Mouse (Mus musculus) neural tube, embryonic 12.5 days (tissue): ENCODE data around the gene Plekhm1. TPM values are rescaled to one million over a fixed set of nuclear protein-coding genes. Genes with fewer than 3 reads are reported as not detected.

Experiments used
- ATAC-seq: fragments of 200-750 bp; cut with Nextera tagmentation; 2 replicates; pipeline ENCODE4 v1.8.0; 2017; ENCODE audit warnings: low read depth, mild to moderate bottlenecking, moderate TSS enrichment, moderate library complexity; ENCODE audit not compliant: low FRiP score
- H3K27ac ChIP-seq: fragments of 300-500 bp; sonication (generic); 2 replicates; pipeline ENCODE4 v1.5.1; 2016
- H3K27me3 ChIP-seq: fragments of 300-500 bp; sonication (generic); replicated peaks from 2 replicates; pipeline ENCODE4 v1.6.1; 2016; ENCODE audit warnings: mild to moderate bottlenecking
- H3K36me3 ChIP-seq: fragments of 300-500 bp; sonication (generic); 2 replicates; pipeline ENCODE4 v1.6.1; 2016; ENCODE audit warnings: mild to moderate bottlenecking
- H3K4me1 ChIP-seq: fragments of 300-500 bp; sonication (generic); 2 replicates; pipeline ENCODE4 v1.6.1; 2016
- H3K4me2 ChIP-seq: fragments of 300-500 bp; sonication (generic); replicated peaks from 2 replicates; pipeline ENCODE4 v1.6.1; 2016; ENCODE audit warnings: mild to moderate bottlenecking
- H3K4me3 ChIP-seq: fragments of 300-500 bp; sonication (generic); 2 replicates; pipeline ENCODE4 v1.5.1; 2016
- H3K9ac ChIP-seq: fragments of 300-500 bp; sonication (generic); 2 replicates; pipeline ENCODE4 v1.6.1; 2016; ENCODE audit warnings: mild to moderate bottlenecking
- H3K9me3 ChIP-seq: fragments of 300-500 bp; sonication (generic); 2 replicates; pipeline ENCODE4 v1.6.1; 2016; ENCODE audit warnings: mild to moderate bottlenecking
- WGBS: fragments of 180-500 bp; shearing (Covaris S2); methylation state at CpG from one replicate; pipeline ENCODE4 v1.1.7; 2016; 5-methylcytosine and 5-hydroxymethylcytosine counted together
- polyA plus RNA-seq: library from polyadenylated mRNA; unstranded; fragments of >200 nt; fragmentation: Nextera tagmentation; extraction: Ambion mirVana; gene quantifications from 2 replicates; pipeline ENCODE4 v1.2.1, GENCODE M21; 2016

Plekhm1 gene
- polyA plus RNA-seq, 1 experiment from 2014 or later: 10.3 TPM

GRCm38 (mm10) chr11:103359122-103359521 lies 53.4 kb downstream of the Plekhm1 start:
- no peaks in the 10 kb centered on the region for H3K36me3 ChIP-seq
- no peak overlapping the region; the same call in 1 of the 2 replicates for H3K9ac ChIP-seq
- WGBS: under 1% methylated on average over 22 of the region's 22 CpGs
- H3K9me3 ChIP-seq: no peaks in the 10 kb centered on the region
- peaks cover 76% of the 10 kb centered on the region for H3K27me3 ChIP-seq
- H3K4me1 ChIP-seq: peaks cover 39% of the 10 kb centered on the region
- H3K4me3 ChIP-seq: no peak overlapping the region
- ATAC-seq: no peak
- H3K27ac ChIP-seq: no peak overlapping the region
- peak overlapping the region; percentile 87 for H3K4me2 ChIP-seq

GRCm38 (mm10) chr11:103358316-103358715 lies 54.2 kb downstream of the Plekhm1 start:
- no peak overlapping the region for H3K9ac ChIP-seq
- H3K27ac ChIP-seq: no peak overlapping the region
- WGBS: 75% methylated on average over 4 of the region's 4 CpGs
- H3K4me1 ChIP-seq: peaks cover 37% of the 10 kb centered on the region
- H3K9me3 ChIP-seq: no peaks in the 10 kb centered on the region
- peaks cover 67% of the 10 kb centered on the region for H3K27me3 ChIP-seq
- H3K4me2 ChIP-seq: no peak overlapping the region
- no peak for ATAC-seq
- no peak overlapping the region for H3K4me3 ChIP-seq
- H3K36me3 ChIP-seq: no peaks in the 10 kb centered on the region

DNA sequence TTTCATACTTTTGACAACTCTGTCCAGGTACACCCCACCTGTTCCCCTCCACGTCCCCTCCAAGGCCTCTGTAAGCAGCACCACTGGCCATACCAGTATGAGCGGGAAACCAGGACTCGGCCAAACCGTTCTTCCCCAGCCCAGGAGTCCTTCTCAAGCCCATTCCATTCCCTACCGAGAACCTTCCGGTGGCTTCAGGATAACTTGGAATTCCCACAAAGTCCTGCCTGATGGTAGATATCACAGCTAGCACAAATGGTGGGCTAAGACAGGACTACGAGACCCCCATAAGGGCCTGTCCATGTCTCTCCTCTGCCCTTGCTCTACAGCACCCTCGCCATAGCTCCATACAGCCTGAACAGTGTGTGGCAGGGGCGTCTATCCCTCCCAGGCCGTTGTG lies 54.8 kb downstream of the Plekhm1 start:
- no peak overlapping the region for H3K4me2 ChIP-seq
- ATAC-seq: no peak
- H3K9ac ChIP-seq: no peak overlapping the region
- H3K36me3 ChIP-seq: no peaks in the 10 kb centered on the region
- no peak overlapping the region for H3K27ac ChIP-seq
- H3K4me3 ChIP-seq: no peak overlapping the region
- H3K9me3 ChIP-seq: peaks cover 3% of the 10 kb centered on the region; the same call in 1 of the 2 replicates
- WGBS: 94% methylated on average over 10 of the region's 10 CpGs
- H3K4me1 ChIP-seq: peaks cover 31% of the 10 kb centered on the region
- peaks cover 61% of the 10 kb centered on the region for H3K27me3 ChIP-seq

DNA sequence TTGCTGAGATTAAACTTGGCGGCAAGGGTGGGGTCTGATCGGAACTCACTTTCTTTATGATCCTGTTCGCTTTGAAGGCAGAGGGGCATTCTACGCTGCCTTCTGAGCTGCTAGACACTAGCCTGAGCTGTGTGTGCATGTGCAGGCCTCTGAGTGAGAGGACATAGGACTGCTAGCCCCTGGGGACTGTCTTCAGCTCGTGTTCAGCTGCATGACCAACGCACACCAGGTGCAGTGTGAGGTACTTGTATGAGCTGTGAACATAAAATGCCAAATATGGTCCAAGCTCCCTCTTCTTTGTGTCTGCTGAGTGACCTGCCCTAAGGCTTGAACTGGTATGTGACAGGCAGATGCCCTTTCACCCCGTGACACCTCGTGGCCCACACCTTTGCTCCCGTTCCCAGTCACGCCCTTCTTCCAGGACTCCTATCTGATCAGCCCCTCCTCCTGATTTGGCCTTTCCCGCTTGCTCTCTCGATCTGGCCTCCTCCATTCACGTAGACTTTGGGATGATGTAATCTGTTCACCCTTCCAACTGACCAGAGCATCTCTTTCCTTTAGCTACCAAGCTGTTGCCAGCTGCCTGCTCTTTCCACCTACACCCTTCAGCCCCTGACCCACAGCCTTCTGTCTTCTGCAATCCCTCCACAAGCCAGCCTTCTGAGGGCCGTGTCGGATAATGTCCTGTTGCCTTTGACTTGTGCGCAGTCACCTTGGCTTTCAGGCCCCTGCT lies 55.4 kb downstream of the Plekhm1 start:
- peaks cover 25% of the 10 kb centered on the region for H3K4me1 ChIP-seq
- no peak for ATAC-seq
- no peak overlapping the region for H3K4me2 ChIP-seq
- no peak overlapping the region for H3K27ac ChIP-seq
- WGBS: 87% methylated on average over 16 of the region's 16 CpGs
- no peaks in the 10 kb centered on the region for H3K36me3 ChIP-seq
- no peak overlapping the region for H3K4me3 ChIP-seq
- H3K27me3 ChIP-seq: peaks cover 55% of the 10 kb centered on the region
- H3K9me3 ChIP-seq: peaks cover 6% of the 10 kb centered on the region; the same call in 1 of the 2 replicates
- H3K9ac ChIP-seq: no peak overlapping the region

- 31% methylated on average over 11 of the region's 11 CpGs for WGBS
These were observed 56.4 kb downstream of the Plekhm1 start for GRCm38 (mm10) chr11:103356032-103356571.

DNA sequence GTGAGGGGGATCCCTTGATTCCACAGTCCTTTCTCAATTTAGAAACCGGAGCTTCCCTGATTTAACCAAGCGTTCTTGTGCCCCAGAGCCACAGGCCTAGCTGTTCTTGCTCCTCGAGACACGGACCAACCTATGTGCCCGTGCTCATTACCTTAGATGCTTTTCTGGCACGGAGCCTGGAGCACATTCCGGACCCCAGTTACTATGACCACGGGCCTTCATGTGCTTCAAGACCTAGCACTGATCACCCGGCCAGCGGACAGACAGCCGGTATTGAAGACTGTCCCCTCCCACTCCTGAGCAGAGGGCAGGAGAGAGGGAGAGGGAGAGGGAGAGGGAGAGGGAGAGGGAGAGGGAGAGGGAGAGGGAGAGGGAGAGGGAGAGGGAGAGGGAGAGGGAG lies 57.2 kb downstream of the Plekhm1 start:
- no peak overlapping the region for H3K27ac ChIP-seq
- 25% methylated on average over 11 of the region's 11 CpGs for WGBS
- H3K36me3 ChIP-seq: no peaks in the 10 kb centered on the region
- H3K4me3 ChIP-seq: no peak overlapping the region
- ATAC-seq: no peak
- H3K27me3 ChIP-seq: peaks cover 37% of the 10 kb centered on the region
- peaks cover 6% of the 10 kb centered on the region; the same call in 1 of the 2 replicates for H3K9me3 ChIP-seq
- H3K9ac ChIP-seq: no peak overlapping the region
- no peak overlapping the region for H3K4me2 ChIP-seq
- peaks cover 14% of the 10 kb centered on the region for H3K4me1 ChIP-seq

More at GRCm38 (mm10) chr11:103356032-103356571, 56.4 kb downstream of the Plekhm1 start:
- no peak for ATAC-seq
- Histone ChIP-seq H3K9me3 (peaks cover 6% of the 10 kb centered on the region; the same call in 1 of the 2 replicates), H3K27ac (no peak overlapping the region), H3K27me3 (peaks cover 45% of the 10 kb centered on the region), H3K4me1 (peaks cover 19% of the 10 kb centered on the region), H3K4me3 (no peak overlapping the region), H3K4me2 (no peak overlapping the region), H3K36me3 (no peaks in the 10 kb centered on the region), H3K9ac (no peak overlapping the region)

GRCm38 (mm10) chr11:103354033-103354432 lies 58.5 kb downstream of the Plekhm1 start:
- Histone ChIP-seq H3K36me3 (no peaks in the 10 kb centered on the region), H3K27ac (no peak overlapping the region), H3K4me2 (no peak overlapping the region), H3K4me1 (0 out of 2 replicates have a peak, but pooled peaks cover 8% of the 10 kb centered on the region), H3K9me3 (peaks cover 6% of the 10 kb centered on the region; the same call in 1 of the 2 replicates), H3K4me3 (no peak overlapping the region), H3K27me3 (peaks cover 27% of the 10 kb centered on the region; the same call in 1 of the 2 replicates), H3K9ac (no peak overlapping the region)
- WGBS: 88% methylated on average over 3 of the region's 3 CpGs
- no peak for ATAC-seq

- 85% methylated on average over 5 of the region's 5 CpGs for WGBS
- no peak overlapping the region for H3K27ac ChIP-seq
- no peak overlapping the region for H3K9ac ChIP-seq
- peaks cover 19% of the 10 kb centered on the region; the same call in 1 of the 2 replicates for H3K27me3 ChIP-seq
- H3K4me1 ChIP-seq: 0 out of 2 replicates have a peak, but pooled peaks cover 4% of the 10 kb centered on the region
- H3K36me3 ChIP-seq: no peaks in the 10 kb centered on the region
- H3K4me2 ChIP-seq: no peak overlapping the region
- no peak for ATAC-seq
- H3K4me3 ChIP-seq: no peak overlapping the region
- peaks cover 6% of the 10 kb centered on the region; the same call in 1 of the 2 replicates for H3K9me3 ChIP-seq
These were observed 60.2 kb downstream of the Plekhm1 start for GRCm38 (mm10) chr11:103352239-103352814.

DNA sequence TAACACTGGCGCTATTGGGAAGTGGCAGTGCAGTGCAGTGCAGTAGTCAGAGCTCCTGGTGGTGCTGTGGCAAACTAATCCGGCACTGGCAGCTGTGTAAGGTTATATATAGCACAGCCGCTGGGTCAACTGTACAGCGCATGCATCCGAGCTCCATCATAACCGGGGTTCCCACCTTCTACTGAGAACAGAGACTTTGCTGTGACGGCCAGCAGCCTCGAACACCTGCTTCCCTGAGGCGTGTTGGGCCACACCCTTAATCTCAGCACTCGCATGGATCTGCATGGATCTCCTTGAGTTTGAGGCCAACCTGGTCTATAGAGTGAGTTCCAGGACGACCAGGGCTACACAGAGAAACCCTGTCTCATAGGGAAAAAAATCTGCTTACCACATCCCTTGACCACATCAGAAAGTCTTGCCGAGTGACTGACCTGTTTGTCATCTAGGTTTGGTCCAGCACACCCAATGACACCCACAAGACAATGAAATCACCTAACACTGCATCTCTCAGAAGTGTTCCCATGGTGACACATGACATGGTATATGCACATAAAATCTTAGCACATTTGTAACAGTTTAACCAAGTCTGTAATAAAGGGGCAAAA lies 61.7 kb downstream of the Plekhm1 start:
- 93% methylated on average over 12 of the region's 12 CpGs for WGBS
- no peak overlapping the region for H3K27ac ChIP-seq
- no peak overlapping the region for H3K4me2 ChIP-seq
- H3K4me1 ChIP-seq: 0 out of 2 replicates have a peak, but pooled peaks cover 3% of the 10 kb centered on the region
- H3K9me3 ChIP-seq: peaks cover 6% of the 10 kb centered on the region; the same call in 1 of the 2 replicates
- no peak overlapping the region for H3K4me3 ChIP-seq
- H3K9ac ChIP-seq: no peak overlapping the region
- ATAC-seq: no peak
- 0 out of 2 replicates have a peak, but pooled peaks cover 4% of the 10 kb centered on the region for H3K27me3 ChIP-seq
- H3K36me3 ChIP-seq: no peaks in the 10 kb centered on the region

DNA sequence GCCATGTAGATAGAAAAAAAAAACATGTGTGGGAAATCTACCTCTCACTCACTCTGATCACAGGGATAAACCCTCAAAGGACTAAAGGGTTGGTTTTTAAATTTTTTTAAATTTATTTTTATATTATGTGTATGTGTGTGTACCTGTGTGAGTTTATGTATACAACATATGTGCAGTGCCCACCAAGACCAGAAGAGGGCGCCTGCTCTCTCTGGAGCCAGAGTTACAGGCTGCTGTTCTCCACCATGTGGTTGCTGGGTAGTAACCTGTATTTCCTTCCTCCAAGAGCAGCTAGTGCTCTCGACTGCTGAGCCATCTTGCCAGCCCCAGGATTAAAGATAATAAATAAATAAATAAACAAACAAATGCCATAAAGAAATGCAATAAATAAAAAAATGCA lies 62.8 kb downstream of the Plekhm1 start:
- Histone ChIP-seq H3K27ac (no peak overlapping the region), H3K4me3 (no peak overlapping the region), H3K27me3 (0 out of 2 replicates have a peak, but pooled peaks cover 2% of the 10 kb centered on the region), H3K4me1 (no peaks in the 10 kb centered on the region), H3K36me3 (no peaks in the 10 kb centered on the region), H3K9ac (no peak overlapping the region), H3K4me2 (no peak overlapping the region), H3K9me3 (peaks cover 6% of the 10 kb centered on the region; the same call in 1 of the 2 replicates)
- ATAC-seq: no peak
- WGBS: 85% methylated on average over 2 of the region's 2 CpGs

DNA sequence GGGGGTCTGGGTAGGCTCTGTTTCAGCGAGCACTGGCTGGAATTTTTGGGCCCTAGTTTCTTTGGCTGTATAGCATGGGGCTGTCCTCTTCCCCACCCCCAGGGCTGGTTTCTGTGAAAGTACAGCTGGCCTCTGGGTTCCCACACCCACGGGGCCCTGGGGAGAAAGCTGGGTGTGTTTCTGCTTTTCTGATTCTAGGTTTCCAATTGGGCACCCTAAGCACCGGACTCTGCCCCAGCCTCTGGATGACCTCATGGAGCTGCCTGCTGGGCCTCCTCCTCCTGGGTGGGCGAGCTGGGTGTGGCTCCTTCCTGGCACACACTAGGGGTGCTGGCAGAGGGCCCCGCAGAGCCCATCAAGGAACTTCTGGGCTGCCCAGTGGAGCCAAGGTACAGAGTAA lies 65.8 kb downstream of the Plekhm1 start:
- Histone ChIP-seq H3K4me2 (no peak overlapping the region), H3K27ac (no peak overlapping the region), H3K4me3 (no peak overlapping the region), H3K4me1 (no peaks in the 10 kb centered on the region), H3K9ac (no peak overlapping the region), H3K9me3 (no peaks in the 10 kb centered on the region), H3K36me3 (no peaks in the 10 kb centered on the region), H3K27me3 (no peaks in the 10 kb centered on the region)
- ATAC-seq: no peak
- 71% methylated on average over 5 of the region's 5 CpGs for WGBS

DNA sequence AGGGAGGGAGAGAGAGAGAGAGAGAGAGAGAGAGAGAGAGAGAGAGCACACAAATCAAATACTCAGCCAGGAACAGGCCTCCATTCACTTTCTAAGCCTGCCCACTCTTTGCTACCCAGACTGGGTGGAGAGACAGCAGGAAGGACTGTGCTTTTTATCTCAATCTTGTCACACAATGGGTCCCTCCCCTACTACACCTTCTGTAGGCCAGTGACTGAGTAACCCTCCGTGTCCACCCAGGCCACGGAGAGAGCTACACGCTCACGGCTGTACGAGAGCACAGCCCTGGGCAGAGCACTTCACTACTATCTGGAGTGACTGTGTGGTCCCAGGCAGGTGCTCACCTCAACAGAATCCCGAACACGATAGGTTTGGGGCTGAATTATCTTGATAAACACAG lies 66.3 kb downstream of the Plekhm1 start:
- no peak for ATAC-seq
- no peak overlapping the region for H3K9ac ChIP-seq

More for the DNA sequence above, 66.3 kb downstream of the Plekhm1 start:
- H3K27me3 ChIP-seq: no peaks in the 10 kb centered on the region
- H3K4me2 ChIP-seq: no peak overlapping the region
- WGBS: 83% methylated on average over 7 of the region's 7 CpGs
- H3K27ac ChIP-seq: no peak overlapping the region
- no peaks in the 10 kb centered on the region for H3K9me3 ChIP-seq
- no peaks in the 10 kb centered on the region for H3K36me3 ChIP-seq
- no peaks in the 10 kb centered on the region for H3K4me1 ChIP-seq
- H3K4me3 ChIP-seq: no peak overlapping the region
